Mouse (Mus musculus): ENCODE measurements around the gene Senp6. TPM values are rescaled to one million over a fixed set of nuclear protein-coding genes. Genes with fewer than 3 reads are reported as not detected.
"Not testable (repeated sequence)": the region's sequence is repeated elsewhere in the genome, so short reads cannot be mapped to it uniquely, and the experiment has no call there.

Gene Senp6
- polyA plus RNA-seq, 1 experiment, result 6.9 TPM

- H3K9me3 ChIP-seq (ENCODE audit: control insufficient read depth, low read length), result no peaks in the 10 kb centered on the region
- H3K4me3 ChIP-seq (replicated peaks), result no peak overlapping the region
- no peaks in the 10 kb centered on the region for H3K27me3 ChIP-seq (ENCODE audit: control insufficient read depth)
- H3K36me3 ChIP-seq (ENCODE audit: control insufficient read depth), result no peaks in the 10 kb centered on the region
- H3K4me1 ChIP-seq (ENCODE audit: control insufficient read depth), result no peaks in the 10 kb centered on the region
- TF ChIP-seq GATA1 (IDR thresholded peaks at IDR 0.05; ENCODE audit: low read length) (no peak), TAL1 (IDR thresholded peaks at IDR 0.05; ENCODE audit: low read length) (no peak)
These were observed 27.3 kb upstream of the Senp6 start for GRCm38 (mm10) chr9:80039296-80039815.

GRCm38 (mm10) chr9:80044301-80044700 is 22.4 kb upstream of the Senp6 start:
- H3K36me3 ChIP-seq (ENCODE audit: control insufficient read depth); H3K27me3 ChIP-seq (ENCODE audit: control insufficient read depth); H3K4me3 ChIP-seq (replicated peaks); H3K4me1 ChIP-seq (ENCODE audit: control insufficient read depth); H3K9me3 ChIP-seq (ENCODE audit: control insufficient read depth, low read length): not testable (repeated sequence)

GRCm38 (mm10) chr9:80049271-80049670 is 17.4 kb upstream of the Senp6 start:
- not testable (repeated sequence) for H3K36me3 ChIP-seq (ENCODE audit: control insufficient read depth); H3K4me3 ChIP-seq (replicated peaks); H3K9me3 ChIP-seq (ENCODE audit: control insufficient read depth, low read length); H3K4me1 ChIP-seq (ENCODE audit: control insufficient read depth); H3K27me3 ChIP-seq (ENCODE audit: control insufficient read depth)

GRCm38 (mm10) chr9:80052951-80053350 is 13.8 kb upstream of the Senp6 start:
- Histone ChIP-seq H3K9me3 (ENCODE audit: control insufficient read depth, low read length) (peaks cover 2% of the 10 kb centered on the region; the same call in 1 of the 2 replicates), H3K4me1 (ENCODE audit: control insufficient read depth) (no peaks in the 10 kb centered on the region), H3K27me3 (ENCODE audit: control insufficient read depth) (no peaks in the 10 kb centered on the region), H3K36me3 (ENCODE audit: control insufficient read depth) (no peaks in the 10 kb centered on the region), H3K4me3 (replicated peaks) (no peak overlapping the region)
- TF ChIP-seq GATA1 (IDR thresholded peaks at IDR 0.05; ENCODE audit: low read length), result no peak
- no peak for TF ChIP-seq TAL1 (IDR thresholded peaks at IDR 0.05; ENCODE audit: low read length)

- H3K4me3 ChIP-seq (replicated peaks), result no peak overlapping the region
- H3K36me3 ChIP-seq (ENCODE audit: control insufficient read depth), result no peaks in the 10 kb centered on the region
- H3K4me1 ChIP-seq (ENCODE audit: control insufficient read depth), result no peaks in the 10 kb centered on the region
These were observed 9.0 kb upstream of the Senp6 start for GRCm38 (mm10) chr9:80057690-80058089.

GRCm38 (mm10) chr9:80065495-80065894 is 1.2 kb upstream of the Senp6 start:
- Histone ChIP-seq H3K9me3 (ENCODE audit: control insufficient read depth, low read length) (peaks cover 15% of the 10 kb centered on the region), H3K4me1 (ENCODE audit: control insufficient read depth) (peaks cover 13% of the 10 kb centered on the region)
- not testable (repeated sequence) for H3K4me3 ChIP-seq (replicated peaks); H3K27me3 ChIP-seq (ENCODE audit: control insufficient read depth); H3K36me3 ChIP-seq (ENCODE audit: control insufficient read depth)

More at GRCm38 (mm10) chr9:80057690-80058089, 9.0 kb upstream of the Senp6 start:
- TF ChIP-seq GATA1 (IDR thresholded peaks at IDR 0.05; ENCODE audit: low read length), result no peak
- no peak for TF ChIP-seq TAL1 (IDR thresholded peaks at IDR 0.05; ENCODE audit: low read length)
- H3K9me3 ChIP-seq (ENCODE audit: control insufficient read depth, low read length), result peaks cover 2% of the 10 kb centered on the region; the same call in 1 of the 2 replicates
- no peaks in the 10 kb centered on the region for H3K27me3 ChIP-seq (ENCODE audit: control insufficient read depth)

- Histone ChIP-seq H3K4me3 (replicated peaks) (peak overlapping the region; percentile 95), H3K9me3 (ENCODE audit: control insufficient read depth, low read length) (peaks cover 15% of the 10 kb centered on the region), H3K4me1 (ENCODE audit: control insufficient read depth) (peaks cover 16% of the 10 kb centered on the region), H3K27me3 (ENCODE audit: control insufficient read depth) (no peaks in the 10 kb centered on the region), H3K36me3 (ENCODE audit: control insufficient read depth) (no peaks in the 10 kb centered on the region; the same call in 1 of the 2 replicates)
- TF ChIP-seq GATA1 (IDR thresholded peaks at IDR 0.05; ENCODE audit: low read length) (no peak), TAL1 (IDR thresholded peaks at IDR 0.05; ENCODE audit: low read length) (no peak)
These were observed 721 bp downstream of the Senp6 start for GRCm38 (mm10) chr9:80067221-80068027.

- Histone ChIP-seq H3K36me3 (ENCODE audit: control insufficient read depth) (no peaks in the 10 kb centered on the region; the same call in 1 of the 2 replicates), H3K4me1 (ENCODE audit: control insufficient read depth) (peaks cover 16% of the 10 kb centered on the region)
- TF ChIP-seq TAL1 (IDR thresholded peaks at IDR 0.05; ENCODE audit: low read length) (no peak), GATA1 (IDR thresholded peaks at IDR 0.05; ENCODE audit: low read length) (no peak)
These were observed 1.4 kb downstream of the Senp6 start for GRCm38 (mm10) chr9:80068028-80068515.

GRCm38 (mm10) chr9:80068735-80069315 is 2.1 kb downstream of the Senp6 start:
- TF ChIP-seq TAL1 (IDR thresholded peaks at IDR 0.05; ENCODE audit: low read length) (no peak), GATA1 (IDR thresholded peaks at IDR 0.05; ENCODE audit: low read length) (no peak)
- no peaks in the 10 kb centered on the region; the same call in 1 of the 2 replicates for H3K36me3 ChIP-seq (ENCODE audit: control insufficient read depth)
- H3K9me3 ChIP-seq (ENCODE audit: control insufficient read depth, low read length), result peaks cover 11% of the 10 kb centered on the region
- H3K27me3 ChIP-seq (ENCODE audit: control insufficient read depth), result no peaks in the 10 kb centered on the region
- peak overlapping the region; percentile 95 for H3K4me3 ChIP-seq (replicated peaks)
- H3K4me1 ChIP-seq (ENCODE audit: control insufficient read depth), result peaks cover 19% of the 10 kb centered on the region

More at GRCm38 (mm10) chr9:80068028-80068515, 1.4 kb downstream of the Senp6 start:
- peak overlapping the region; percentile 95 for H3K4me3 ChIP-seq (replicated peaks)
- H3K27me3 ChIP-seq (ENCODE audit: control insufficient read depth), result no peaks in the 10 kb centered on the region
- peaks cover 15% of the 10 kb centered on the region for H3K9me3 ChIP-seq (ENCODE audit: control insufficient read depth, low read length)
